Mouse (Mus musculus): ENCODE data around the gene Mpst. TPM values are rescaled to one million over a fixed set of nuclear protein-coding genes. Genes with fewer than 3 reads are reported as not detected.

Mpst gene
- total RNA-seq (2021) = 56.9 and 61.7 TPM in 2 replicates
- long read RNA-seq, partial matches to known transcripts = 1 of 4 reads
- long read RNA-seq, other reads (novel, unspliced or antisense) = 3 of 4 reads

DNA sequence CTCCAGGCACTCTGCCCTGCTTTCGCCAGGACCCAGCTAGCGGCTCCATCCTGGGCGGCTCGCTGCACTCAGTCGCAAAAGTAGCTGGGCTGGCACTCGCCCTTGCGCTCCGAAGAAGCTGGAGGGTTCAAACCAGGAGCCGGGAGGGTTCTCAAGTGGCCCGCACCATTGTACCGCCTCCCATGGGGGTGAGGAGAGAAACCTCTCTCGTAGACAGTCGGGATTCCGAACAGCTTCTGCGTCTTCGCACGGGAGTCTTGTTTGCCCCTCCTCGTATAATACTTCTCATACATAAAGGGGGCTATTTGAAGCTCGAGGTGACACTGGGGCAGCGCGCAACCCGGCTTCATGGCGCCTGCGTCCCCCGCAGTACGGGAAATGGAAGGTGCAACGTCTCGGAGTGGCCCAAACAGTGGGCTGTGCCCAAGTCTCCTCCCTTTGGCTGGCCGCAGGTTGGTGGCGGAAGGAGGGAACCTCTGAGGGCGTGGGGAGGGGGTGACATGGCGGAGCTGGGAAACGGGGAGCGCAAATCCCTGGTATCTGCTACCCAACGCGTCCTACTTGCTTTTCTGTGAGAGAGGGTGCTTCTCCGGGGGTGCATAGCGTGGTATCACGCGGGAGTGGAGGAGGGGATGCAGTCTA, at the start of gene Mpst:
Mpst (plus strand) TSS at position 124 of the 642 bp plus-strand sequence.
- peak; percentile 87 for DNase-seq

DNA sequence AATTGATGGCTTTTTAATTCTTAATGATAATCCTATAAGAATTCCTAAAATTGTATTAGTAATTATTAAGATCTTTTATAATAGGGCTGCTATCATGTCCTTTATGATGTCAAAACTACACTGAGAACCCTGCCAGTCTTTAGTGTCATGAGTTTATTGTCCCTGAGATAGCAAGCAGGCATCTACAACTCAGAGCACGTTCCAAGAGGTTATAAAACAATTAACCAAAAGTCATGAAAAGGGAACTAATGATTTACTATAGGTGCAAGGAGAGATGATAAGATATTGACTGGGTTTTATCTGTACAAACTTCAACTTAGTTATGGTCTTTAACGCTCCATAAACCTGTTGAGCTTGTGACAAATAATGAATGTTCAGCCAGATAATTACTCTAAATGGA, 40.3 kb upstream of the Mpst start:
- no peak for DNase-seq

DNA sequence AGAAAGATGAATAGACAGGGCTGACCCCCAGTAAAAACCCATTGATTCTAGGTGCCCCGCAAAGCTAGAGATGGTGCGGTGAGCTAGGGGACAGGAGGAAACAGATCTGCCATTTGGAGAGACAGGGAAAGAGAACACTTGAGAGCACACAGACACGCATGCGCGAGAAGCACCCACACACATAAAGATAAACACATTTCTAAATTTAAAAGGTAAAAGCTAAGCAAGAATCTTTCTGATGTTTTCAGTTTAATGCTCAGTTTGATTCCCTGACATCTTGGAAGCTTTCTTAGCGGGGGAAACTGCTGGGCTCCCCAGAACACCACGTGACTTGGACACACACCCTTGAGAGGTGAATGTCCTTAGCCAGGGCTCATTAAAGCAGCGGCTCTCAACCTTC, 39.3 kb upstream of the Mpst start:
- no peak for DNase-seq

DNA sequence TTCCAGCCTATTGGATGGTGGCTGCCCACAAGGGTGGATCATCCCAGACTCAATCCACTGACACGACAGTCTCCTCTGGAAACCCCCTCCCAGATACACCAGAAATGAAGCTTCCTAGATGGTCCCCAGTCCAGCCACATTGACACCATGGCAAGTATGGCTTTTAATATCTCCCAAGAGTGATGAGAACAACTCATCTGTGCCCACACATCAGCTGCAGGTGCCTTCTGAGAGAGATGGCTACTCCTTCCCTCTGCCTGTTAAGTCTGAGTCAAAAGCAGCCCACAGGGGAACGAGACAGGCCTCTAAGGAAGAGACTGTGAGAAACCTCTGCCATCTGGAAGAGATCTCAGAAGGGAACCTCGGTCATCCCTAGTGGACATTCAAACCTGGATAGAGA, 38.4 kb upstream of the Mpst start:
- no peak for DNase-seq

DNA sequence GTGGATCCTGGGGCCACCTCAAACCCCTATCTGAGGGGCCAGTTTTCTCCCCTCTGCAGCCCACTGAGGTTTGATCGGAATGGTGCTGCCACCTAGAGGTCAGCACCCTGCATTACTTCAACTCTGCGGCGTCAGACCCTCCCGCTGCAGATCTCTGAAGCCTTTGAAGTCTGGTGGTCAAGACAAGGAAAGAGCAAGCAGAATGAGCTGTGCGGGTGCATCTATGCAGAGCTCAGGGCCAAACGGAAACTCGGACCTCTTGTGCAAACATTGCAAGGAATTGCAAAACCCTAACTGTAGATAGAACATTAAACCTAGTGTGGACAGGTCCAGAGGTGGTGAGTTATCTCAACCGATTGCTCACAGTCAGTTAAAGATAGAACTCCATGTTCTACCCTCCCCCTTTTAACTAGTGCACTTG, 37.3 kb upstream of the Mpst start:
- peak; percentile 41 for DNase-seq

DNA sequence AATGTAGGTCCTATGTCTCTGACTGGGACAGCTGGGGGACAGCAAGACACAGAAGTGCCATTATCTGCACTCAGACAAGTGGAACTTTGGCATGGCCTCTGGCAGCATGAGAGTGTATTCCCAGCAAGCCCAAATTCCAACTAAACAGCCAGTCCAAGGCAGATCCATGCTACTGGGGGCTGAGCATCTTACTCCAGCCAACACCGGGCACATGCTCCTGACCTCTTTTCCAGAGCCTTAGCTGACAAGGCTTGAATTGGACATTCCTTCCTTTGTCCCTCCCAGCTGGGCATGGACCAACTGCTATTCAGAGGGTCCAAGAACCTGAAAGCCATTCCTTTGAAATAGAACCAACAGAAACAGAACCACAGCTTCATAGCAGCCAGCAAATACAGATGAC, 36.6 kb upstream of the Mpst start:
- DNase-seq = no peak

DNA sequence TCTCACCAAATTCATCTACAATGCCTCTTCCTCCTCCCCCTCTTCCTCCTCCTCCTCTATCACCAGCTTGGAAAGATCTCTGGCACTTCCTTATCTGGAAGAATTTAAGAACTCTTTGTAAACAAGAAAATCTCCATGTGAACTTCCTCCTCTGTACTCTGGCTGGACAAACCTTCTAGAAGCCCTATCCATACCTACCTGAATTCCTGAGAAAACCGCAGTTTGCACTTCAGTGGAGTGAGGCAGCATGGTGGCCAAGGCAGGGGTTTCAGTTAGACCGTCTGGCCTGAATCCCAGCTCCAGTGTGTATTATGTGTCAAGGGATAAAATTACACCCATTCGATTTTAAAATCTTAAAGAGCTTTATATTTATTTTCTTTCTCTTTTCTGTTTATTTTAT, 33.4 kb upstream of the Mpst start:
- DNase-seq = no peak

DNA sequence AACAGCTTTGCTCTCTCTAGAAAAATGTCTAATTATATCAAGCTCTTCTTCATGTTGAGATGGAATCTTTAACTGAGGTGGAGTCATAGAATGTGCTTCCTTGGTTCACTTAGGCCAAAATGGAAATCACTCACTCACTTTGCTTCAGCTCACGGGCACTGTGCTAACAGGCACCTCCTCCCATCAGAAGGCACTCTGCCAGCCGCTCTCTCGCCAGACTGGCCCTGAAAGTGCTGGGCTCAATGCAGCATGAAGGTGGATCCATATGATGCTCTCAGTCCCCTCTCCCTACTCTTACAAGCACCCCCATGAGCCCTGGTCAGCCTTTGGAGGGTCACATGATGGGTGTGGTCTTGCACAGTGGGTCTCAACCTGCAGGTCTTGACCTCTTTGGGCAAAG, 32.0 kb upstream of the Mpst start:
- DNase-seq = peak; percentile 77

DNA sequence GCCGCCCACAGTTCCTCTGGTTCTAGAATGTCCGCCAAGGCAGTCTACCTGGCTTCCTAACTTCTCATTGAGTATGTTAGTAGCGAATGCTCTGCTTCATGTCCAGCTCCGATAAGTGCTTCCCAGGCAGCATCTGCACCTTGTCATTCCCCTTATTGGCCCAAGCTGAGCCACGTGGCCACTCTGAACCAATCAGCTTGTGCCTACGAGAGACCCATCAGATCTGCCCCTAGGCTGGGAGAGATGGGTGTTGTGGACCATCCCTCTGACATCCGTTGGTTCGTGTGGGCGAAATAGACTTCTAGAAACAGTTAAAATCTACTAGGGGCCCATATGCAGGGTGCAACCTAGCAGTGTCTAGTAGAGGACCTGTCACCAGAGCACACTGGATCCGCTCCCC, 28.4 kb upstream of the Mpst start:
- DNase-seq = no peak

DNA sequence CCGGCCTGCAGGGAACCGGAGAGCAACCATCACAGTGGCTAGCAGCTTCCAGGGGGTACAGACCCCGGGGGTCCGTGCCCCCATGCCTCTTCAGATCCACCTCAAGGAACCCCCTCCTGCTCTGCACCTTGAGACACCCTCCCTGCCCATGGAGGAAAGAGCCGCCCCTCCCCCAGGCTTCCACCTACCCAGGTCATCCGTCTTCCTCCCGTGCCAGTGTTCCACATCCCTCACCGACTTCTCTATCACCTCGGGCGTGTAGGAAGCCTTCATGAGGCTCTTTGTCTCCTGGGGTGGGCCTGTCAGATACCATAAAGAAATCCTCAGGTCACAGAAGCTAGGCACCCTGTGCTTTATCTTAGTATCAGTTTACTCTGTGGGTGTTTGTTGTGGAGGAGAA, 27.7 kb upstream of the Mpst start:
- DNase-seq = no peak

DNA sequence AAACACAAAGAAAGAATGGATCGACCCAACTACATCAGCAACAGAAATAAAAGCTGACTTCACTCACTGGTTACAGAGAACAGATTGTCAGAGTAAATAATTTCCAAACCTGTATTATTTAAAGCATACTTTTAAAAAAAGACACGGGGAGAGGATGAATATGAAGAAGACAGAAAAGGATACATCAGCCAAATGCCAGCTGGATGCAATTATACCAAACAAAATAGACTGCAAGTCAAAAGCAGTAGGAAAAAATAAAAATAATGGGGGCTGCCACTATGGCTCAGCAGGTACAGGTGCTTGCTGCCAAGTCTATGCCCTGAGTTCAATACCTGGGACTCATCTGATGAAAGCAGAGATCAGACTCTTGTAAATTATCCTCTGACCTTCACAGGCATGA, 26.0 kb upstream of the Mpst start:
- no peak for DNase-seq

DNA sequence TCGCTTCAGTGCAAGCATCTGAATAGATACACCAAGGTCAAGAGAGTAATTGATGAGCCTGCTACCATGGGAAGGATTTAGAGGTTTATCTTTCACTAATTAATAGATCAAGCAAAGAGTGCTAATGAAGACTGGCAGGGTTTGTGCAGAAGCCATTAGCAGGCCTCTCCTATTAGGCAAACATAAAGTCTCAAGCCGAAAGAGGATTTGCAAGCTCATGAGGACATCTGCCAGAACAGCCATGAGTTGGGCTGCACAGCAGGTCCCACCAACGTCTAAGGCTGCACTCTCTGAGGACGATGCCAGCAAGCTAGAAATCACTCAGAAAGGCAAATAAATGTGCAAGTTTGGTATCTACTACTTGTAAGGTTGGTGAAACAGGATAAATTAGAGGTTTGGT, 25.5 kb upstream of the Mpst start:
- DNase-seq = no peak

DNA sequence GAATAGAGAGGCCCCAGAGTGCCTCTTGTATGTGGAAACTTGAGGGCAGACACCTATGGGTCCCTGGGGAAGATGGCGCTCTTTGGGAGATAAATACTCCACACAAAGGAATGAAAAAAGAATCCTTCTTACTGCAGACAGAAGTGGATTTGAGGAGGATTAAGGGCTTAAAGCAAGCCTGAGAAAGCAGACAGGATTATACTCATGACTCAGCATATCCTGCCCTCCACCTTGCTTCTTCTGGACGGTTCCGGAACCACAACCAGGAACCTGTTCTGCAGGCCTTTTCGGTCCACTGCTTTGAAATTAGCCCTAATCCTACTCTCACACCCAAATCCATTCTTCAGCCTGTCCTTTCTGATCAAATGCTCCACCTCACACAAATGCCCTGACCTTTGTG, 24.1 kb upstream of the Mpst start:
- DNase-seq = no peak

DNA sequence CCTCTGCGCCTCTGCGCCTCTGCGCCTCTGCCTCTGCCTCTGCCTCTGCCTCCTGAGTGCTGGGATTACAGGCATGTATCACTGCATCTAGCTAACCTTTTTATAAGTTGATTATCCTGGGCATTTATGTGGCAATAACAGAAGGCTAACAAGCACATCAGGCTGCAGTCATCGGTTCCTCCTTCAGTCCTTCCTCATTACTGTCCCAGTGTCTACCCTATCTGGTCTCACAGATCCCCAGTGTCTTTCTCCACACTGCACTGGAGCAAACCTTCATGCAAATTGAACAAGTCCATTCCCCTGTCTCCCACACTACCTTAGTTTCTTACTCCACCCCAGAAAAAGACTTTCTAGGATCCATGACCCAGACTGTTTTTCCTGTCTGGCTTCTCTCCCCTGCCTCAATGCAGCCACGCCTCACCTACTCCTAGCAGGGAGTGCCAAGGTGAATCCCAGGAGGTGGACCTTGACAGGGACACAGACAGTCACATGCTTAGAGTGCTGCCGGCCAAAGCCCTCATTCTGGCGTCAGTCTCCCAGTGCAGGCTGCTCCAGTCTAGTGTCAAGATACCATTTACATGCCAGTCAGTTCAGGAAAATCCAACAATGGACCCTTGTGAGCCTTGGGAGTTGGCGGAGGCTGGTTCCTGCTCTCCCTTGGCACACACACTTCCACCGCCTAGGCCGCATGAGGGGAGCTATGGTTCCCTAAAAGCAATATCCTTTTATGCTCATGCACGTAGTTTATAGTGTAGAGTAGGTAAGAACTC, 22.6 kb upstream of the Mpst start:
- DNase-seq = no peak

DNA sequence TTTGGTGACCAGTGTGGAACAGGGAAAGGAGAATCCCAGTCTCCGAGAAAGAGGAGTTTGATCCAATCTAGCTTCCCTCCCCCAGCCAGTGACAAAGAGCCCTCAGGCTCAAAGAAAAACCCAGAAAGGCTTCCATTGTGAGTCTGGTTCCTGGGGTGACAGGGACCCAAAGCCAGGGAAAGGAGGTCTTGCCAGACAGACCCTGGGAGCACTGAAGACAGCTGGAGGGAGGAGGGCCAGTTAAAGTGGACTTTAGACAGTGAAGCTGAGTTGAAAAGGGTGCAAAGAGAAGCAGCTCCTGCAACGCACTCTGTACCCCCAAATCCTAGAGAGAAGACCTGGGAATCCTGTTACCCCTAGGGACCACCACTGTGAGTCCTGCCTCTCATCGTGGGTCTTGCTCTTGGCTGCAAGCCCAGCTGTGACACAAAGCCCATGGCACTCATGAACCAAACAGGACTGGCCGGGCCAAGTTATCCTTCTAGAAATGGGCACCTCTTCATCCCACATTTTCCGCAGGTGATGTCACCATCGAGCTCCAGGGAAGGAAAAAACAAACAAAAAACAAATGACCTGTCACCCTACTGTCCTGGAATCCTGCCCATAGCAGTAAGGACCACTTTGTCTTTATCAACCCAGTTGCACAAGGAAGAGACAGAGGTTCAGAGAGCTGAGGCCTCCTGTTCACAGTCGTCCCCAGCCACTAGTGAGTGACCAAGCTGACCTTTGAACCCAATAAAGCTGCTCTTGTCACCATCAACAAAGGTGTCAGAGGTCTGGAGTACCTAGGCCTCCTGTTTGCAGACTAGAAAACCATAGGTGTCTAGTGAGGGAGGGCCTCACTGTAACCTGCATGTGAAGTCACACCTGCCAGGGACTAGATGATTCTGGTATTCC, 21.7 kb upstream of the Mpst start:
- DNase-seq = no peak

DNA sequence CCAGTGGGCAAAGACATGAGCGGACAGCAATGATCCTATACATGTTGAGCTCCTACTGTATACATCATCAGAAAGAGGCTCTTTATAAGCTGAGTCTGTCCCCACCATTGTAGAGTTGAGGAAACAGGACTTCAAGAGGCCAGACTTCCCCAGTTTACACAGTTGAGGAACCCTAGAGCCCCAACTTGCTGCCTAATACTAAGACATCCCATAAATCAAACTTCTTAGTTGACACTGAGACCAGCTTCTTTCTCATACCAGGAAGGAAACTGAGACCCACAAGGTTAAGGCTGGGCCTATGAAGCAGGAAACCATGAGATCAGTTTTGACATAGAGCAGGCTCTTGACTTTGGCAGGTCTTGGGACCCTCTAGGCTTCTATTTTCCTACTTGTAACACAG, 20.7 kb upstream of the Mpst start:
- no peak for DNase-seq

DNA sequence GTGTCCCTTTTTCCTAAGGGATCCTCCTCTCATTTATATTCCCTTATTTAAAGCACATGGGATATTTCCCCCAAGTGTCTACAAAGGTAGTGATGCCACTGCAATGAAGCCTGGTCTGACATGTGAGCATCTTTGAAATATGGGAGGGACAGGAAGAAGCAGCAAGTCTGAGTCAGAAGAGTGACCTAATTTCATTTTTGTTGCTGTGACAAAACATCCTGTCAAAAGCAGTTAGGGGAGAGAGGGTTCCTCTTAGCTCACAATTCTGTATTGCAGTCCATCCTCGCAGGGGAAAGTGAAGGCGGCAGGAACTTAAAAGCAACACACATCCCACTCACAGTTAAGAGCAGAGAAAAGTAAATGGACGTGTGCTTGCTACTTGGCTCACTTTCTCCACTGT, 15.4 kb upstream of the Mpst start:
- DNase-seq = no peak

DNA sequence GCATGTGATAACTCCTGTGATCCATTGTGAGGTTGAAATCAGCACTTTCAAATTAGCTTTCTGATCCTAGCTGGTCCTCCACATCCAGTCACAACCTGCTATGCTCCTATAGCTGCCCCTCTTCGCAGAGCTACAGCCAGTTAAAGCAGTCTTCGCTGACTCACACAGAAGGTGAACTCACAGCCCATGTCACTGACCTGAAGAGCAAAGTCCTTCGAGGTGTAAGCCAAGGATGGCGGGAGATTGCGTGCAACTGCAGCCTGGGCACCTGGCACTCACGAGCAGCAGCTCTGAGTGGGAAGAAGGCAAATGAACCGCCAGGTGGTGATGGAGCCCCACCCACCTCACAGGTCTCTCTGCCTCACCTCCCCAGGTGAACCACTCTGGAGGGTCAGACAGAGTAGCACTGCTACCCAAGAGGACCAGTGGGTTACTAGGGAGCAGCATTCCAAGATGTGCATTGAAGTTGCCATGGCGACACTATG, 10.7 kb upstream of the Mpst start, which contains the start of gene Tex33:
Tex33 (minus strand) TSS at position 435 of the 485 bp plus-strand sequence.
- no peak for DNase-seq

DNA sequence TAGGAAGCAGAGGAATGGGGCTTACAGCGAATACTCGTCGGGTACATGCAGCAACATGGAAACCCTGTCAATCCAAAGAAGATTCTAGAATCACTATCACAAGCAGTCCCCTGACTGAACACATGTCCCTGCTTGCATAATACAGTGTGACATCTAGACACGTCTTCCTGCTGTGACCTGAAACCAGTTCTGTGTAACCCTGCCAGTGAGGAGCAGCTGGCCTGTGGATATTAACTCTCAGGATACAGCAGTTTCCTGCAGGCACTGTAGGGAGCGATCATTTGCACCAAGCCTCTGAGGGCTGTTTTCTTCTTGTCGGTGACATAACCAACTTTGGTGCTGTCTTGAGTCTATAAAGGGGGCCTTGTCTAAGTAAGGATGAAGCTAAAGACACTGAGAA, 4.9 kb upstream of the Mpst start:
- DNase-seq = no peak

DNA sequence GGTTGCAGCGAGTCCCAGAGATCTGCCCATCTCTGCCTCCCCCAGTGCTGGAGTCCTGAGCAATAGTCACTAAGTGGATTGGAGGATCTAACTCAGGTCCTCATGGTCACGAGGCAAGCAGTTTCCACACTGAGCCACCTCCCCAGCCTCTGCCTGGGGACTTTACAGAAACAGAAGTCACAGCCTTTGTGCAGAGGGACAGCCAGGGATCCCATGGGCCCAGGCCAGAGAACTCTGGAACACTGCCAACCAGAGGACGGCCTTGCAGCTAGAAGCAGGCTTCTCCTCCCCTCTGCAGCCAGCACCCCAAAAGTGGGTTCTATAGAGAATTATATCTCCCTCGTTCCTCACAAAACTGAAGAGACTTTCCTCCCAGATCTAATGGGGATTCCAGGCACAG, 4.3 kb upstream of the Mpst start:
- peak; percentile 86 for DNase-seq

DNA sequence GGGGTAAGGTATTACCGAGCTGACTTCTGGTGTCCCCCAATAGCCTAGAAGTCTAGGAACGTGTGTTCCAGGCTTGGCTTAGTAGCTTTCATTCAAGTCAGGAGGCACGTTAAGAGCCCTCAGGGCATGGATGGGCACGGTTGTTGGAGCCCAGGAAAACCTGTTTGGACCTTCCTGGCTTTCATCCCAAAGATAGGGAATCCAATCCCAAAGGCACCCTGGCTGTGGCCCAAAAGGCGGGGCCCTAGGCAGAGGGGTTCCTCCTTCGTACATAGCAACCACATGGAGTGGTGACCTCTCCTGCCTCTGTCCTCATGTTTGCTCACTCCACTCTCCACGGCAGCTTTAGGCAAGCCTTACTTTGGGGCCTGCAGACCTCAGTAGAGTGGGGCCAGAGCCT, 3.8 kb upstream of the Mpst start:
- DNase-seq = peak; percentile 76

DNA sequence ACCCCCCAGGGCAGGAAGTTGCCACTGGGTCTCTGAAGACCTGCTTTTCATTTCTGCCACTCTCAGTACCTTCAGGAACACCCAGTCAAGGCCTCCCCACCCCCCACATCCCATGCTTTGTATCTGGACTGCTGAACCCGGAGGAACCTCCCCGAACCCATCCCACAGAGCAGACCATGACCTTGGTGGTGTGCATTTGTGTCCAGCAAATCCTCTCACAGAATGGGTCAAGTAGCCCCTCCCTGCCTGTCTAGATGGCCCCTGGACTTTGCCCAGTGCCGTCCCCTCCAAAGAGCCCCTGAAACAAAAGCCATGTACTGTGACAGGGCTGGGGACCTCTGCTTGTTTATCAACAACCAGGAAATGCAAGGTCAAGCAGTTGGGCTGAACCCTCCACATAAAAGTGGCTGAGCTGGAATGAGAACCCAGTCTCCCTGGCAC, 2.9 kb upstream of the Mpst start:
- peak; percentile 72 for DNase-seq

DNA sequence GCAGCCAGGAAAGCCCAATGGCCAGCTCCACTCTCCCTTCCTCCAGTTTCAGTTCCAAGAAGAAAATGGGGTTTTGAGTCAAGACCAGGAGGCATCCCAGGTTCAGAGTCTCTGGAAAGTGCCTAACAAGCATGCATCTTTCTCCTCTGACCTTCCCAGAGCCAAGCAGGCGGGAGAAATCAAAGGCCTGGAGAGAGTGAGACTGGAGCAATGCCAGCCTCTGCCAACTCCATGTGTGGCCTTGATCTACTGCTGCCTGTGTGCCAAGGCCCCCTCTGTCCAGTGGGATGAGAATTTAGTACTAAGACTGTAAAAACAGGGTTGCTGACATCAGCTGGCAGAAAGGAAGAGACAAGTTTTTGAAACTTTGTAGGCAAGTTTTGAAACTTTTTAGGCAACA, 2.3 kb upstream of the Mpst start:
- DNase-seq = peak; percentile 84

Data from adrenal gland, postnatal 25 days (tissue).